9 mouse cellular contexts compared by ENCODE assay signal in the genomic region with DNA sequence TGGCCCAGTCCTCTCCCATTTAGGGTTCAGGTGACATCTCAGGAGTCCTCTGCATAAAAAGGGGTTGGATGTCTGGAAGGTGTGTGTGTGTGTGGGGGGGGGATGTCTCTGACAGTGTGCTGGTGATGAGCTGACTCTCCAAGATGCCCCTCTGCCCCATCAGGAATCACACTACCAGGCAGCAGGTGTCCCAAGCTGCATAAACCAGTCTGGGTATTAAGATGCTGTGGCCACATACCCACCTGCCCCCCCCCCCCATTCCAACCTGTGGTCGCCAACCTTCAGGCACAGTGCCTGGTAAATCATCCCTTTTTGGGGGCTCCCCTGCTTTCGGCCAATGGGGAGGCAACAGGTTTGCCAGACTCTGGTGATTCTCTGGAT. TPM values are rescaled to one million over a fixed set of nuclear protein-coding genes. Genes with fewer than 3 reads are reported as not detected.
DNase-seq lines count a peak whose midpoint lies in the region; ATAC-seq and TF ChIP-seq lines count a peak whose summit lies in the region.
"Had no signal": no experiment of that assay in that cellular context is flagged by ENCODE, and none has a peak within 500 bp of the region (broad histone marks: within the 10 kb centered on the region; RNA-seq: fewer than 3 reads in every experiment).

No protein-coding gene starts in this region.

- DNase-seq in layer of hippocampus, adult 2 months (ENCODE audit: low spot score in 2 of 2): no peak
- no peak for DNase-seq in layer of hippocampus, adult 9-10 months (ENCODE audit: low spot score)
- DNase-seq in forebrain, embryonic 11.5 days (ENCODE audit: low spot score): no peak
- DNase-seq in intestine, embryonic 14.5 days (ENCODE audit: low spot score): no peak
- DNase-seq in embryo, embryonic 10.5 days (ENCODE audit: low spot score): no peak
- DNase-seq in thymus, postnatal 36 days: no peak

- no peaks in the 10 kb centered on the region for H3K4me1 ChIP-seq in forebrain, embryonic 11.5 days (replicated peaks; ENCODE audit: control insufficient read depth, insufficient read depth, low read length)
- H3K4me1 ChIP-seq in intestine, embryonic 14.5 days (replicated peaks; ENCODE audit: control insufficient read depth, insufficient read depth, low read length): no peaks in the 10 kb centered on the region
- H3K4me1 ChIP-seq in neural tube, embryonic 12.5 days: no peaks in the 10 kb centered on the region

- no peaks in the 10 kb centered on the region for H3K36me3 ChIP-seq in forebrain, embryonic 11.5 days (ENCODE audit: control insufficient read depth, insufficient read depth, low read length)
- H3K36me3 ChIP-seq in intestine, embryonic 14.5 days (ENCODE audit: control insufficient read depth, insufficient read depth, low read length): no peaks in the 10 kb centered on the region
- H3K36me3 ChIP-seq in neural tube, embryonic 12.5 days: no peaks in the 10 kb centered on the region

- TF ChIP-seq CTCF in layer of hippocampus, adult 2 months (conservative IDR thresholded peaks at IDR 0.05): no peak

- no peaks in the 10 kb centered on the region for H3K9me3 ChIP-seq in forebrain, embryonic 11.5 days (ENCODE audit: control insufficient read depth, low read length)
- no peaks in the 10 kb centered on the region for H3K9me3 ChIP-seq in intestine, embryonic 14.5 days (ENCODE audit: control insufficient read depth, low read length)
- no peaks in the 10 kb centered on the region for H3K9me3 ChIP-seq in neural tube, embryonic 12.5 days

- H3K27ac ChIP-seq in layer of hippocampus, adult 2 months: peak overlapping the region; percentile 78
- H3K27ac ChIP-seq in forebrain, embryonic 11.5 days (ENCODE audit: low read depth, low read length): no peak overlapping the region
- no peak overlapping the region for H3K27ac ChIP-seq in intestine, embryonic 14.5 days (ENCODE audit: low read depth)
- H3K27ac ChIP-seq in neural tube, embryonic 12.5 days: no peak overlapping the region

- 40% methylated on average over 2 of the region's 2 CpGs for WGBS in forebrain, embryonic 11.5 days
- WGBS in intestine, embryonic 14.5 days: 43% methylated on average over 2 of the region's 2 CpGs
- 53% methylated on average over 2 of the region's 2 CpGs for WGBS in neural tube, embryonic 12.5 days

- ATAC-seq in forebrain, embryonic 11.5 days (replicated peaks; ENCODE audit: low FRiP score): peak; percentile 47
- no peak for ATAC-seq in intestine, embryonic 14.5 days (replicated peaks; ENCODE audit: low FRiP score, low TSS enrichment, low read depth)
- peak; percentile 45; the same call in 1 of the 2 replicates for ATAC-seq in neural tube, embryonic 12.5 days (ENCODE audit: low FRiP score, low read depth)

- no peak overlapping the region; the same call in 1 of the 2 replicates for H3K9ac ChIP-seq in forebrain, embryonic 11.5 days (ENCODE audit: low read length)
- no peak overlapping the region; the same call in 1 of the 2 replicates for H3K9ac ChIP-seq in intestine, embryonic 14.5 days (ENCODE audit: low read length)
- no peak overlapping the region for H3K9ac ChIP-seq in neural tube, embryonic 12.5 days

- H3K4me3 ChIP-seq in layer of hippocampus, adult 2 months: peak overlapping the region; percentile 54
- H3K4me3 ChIP-seq in forebrain, embryonic 11.5 days (ENCODE audit: low read depth, low read length): no peak overlapping the region; the same call in 1 of the 2 replicates
- H3K4me3 ChIP-seq in intestine, embryonic 14.5 days (ENCODE audit: low read depth, low read length): no peak overlapping the region
- peak overlapping the region; percentile 23; the same call in 1 of the 2 replicates for H3K4me3 ChIP-seq in neural tube, embryonic 12.5 days

- peak overlapping the region; percentile 45 for H3K4me2 ChIP-seq in forebrain, embryonic 11.5 days (ENCODE audit: low read depth, low read length, severe bottlenecking)
- H3K4me2 ChIP-seq in intestine, embryonic 14.5 days (ENCODE audit: low read length): peak overlapping the region; percentile 46
- H3K4me2 ChIP-seq in neural tube, embryonic 12.5 days (replicated peaks): peak overlapping the region; percentile 58

- H3K27me3 ChIP-seq in forebrain, embryonic 11.5 days (ENCODE audit: control insufficient read depth, insufficient read depth, low read length): no peaks in the 10 kb centered on the region
- no peaks in the 10 kb centered on the region for H3K27me3 ChIP-seq in intestine, embryonic 14.5 days (replicated peaks; ENCODE audit: control insufficient read depth, insufficient read depth, low read length)
- H3K27me3 ChIP-seq in neural tube, embryonic 12.5 days (replicated peaks): no peaks in the 10 kb centered on the region

RNA-seq across cellular contexts. Expression of a gene that starts 8.7 kb away (rescaled TPM):
- not detected for total RNA-seq in layer of hippocampus, adult 2 months (2021)
- 0.35 TPM in 1 of 2 replicates, not detected in the other for polyA plus RNA-seq in forebrain, embryonic 11.5 days (2014; fragmentation: Nextera tagmentation; extraction: Ambion mirVana)
- polyA plus RNA-seq in intestine, embryonic 14.5 days (2014; fragmentation: Nextera tagmentation; extraction: Ambion mirVana): 0.20 TPM in 2 replicates
- polyA plus RNA-seq in neural tube, embryonic 12.5 days (2016; fragmentation: Nextera tagmentation; extraction: Ambion mirVana): 0.18 and 0.35 TPM in 2 replicates
- total RNA-seq: gastrocnemius, adult 18-20 months had no signal

RNA-seq across cellular contexts. Expression of a gene that starts 41.7 kb away (rescaled TPM):
- not detected for total RNA-seq in layer of hippocampus, adult 2 months (2021)
- polyA plus RNA-seq in forebrain, embryonic 11.5 days (2014; fragmentation: Nextera tagmentation; extraction: Ambion mirVana): not detected in 2 replicates
- not detected in 2 replicates for polyA plus RNA-seq in intestine, embryonic 14.5 days (2014; fragmentation: Nextera tagmentation; extraction: Ambion mirVana)
- 0.15 TPM in 1 of 2 replicates, not detected in the other for polyA plus RNA-seq in neural tube, embryonic 12.5 days (2016; fragmentation: Nextera tagmentation; extraction: Ambion mirVana)
- total RNA-seq: gastrocnemius, adult 18-20 months; left cerebral cortex, postnatal 4 days had no signal

RNA-seq across cellular contexts. Expression of a gene that starts 45.7 kb away (rescaled TPM):
- total RNA-seq in layer of hippocampus, adult 2 months (2021): 100 to 1,000 TPM; 164 to 168 TPM
- polyA plus RNA-seq in forebrain, embryonic 11.5 days (2014; fragmentation: Nextera tagmentation; extraction: Ambion mirVana): 66.1 and 72.2 TPM in 2 replicates
- polyA plus RNA-seq in intestine, embryonic 14.5 days (2014; fragmentation: Nextera tagmentation; extraction: Ambion mirVana): 48.1 and 52.8 TPM in 2 replicates
- polyA plus RNA-seq in neural tube, embryonic 12.5 days (2016; fragmentation: Nextera tagmentation; extraction: Ambion mirVana): 114 and 123 TPM in 2 replicates

Comparison
In these comparisons a context has a peak if more than half of its experiments do, and no peak if none do; other contexts are left out.
1. H3K4me3 ChIP-seq: peak in layer of hippocampus, adult 2 months (single experiment) and neural tube, embryonic 12.5 days (single experiment); none in forebrain, embryonic 11.5 days (single experiment) and intestine, embryonic 14.5 days (single experiment).
2. Peak in every context shown above with its lines, with median percentiles within 50 percentile points of each other: H3K4me2 ChIP-seq.